Mouse (Mus musculus) stomach, postnatal 0 days (tissue): Measurements from ENCODE around the gene Rpl11. TPM values are rescaled to one million over a fixed set of nuclear protein-coding genes. Genes with fewer than 3 reads are reported as not detected.
"Not testable (repeated sequence)": the region's sequence is repeated elsewhere in the genome, so short reads cannot be mapped to it uniquely, and the experiment has no call there.

Experiments used
- ATAC-seq: fragments of 200-750 bp; cut with Nextera tagmentation; 2 replicates; pipeline ENCODE4 v1.8.0; 2017; ENCODE audit not compliant: low FRiP score, low TSS enrichment
- DNase-seq: peaks from one replicate; pipeline ENCODE4 v3.0.0-alpha.2; 2016; ENCODE audit warnings: low spot score
- H3K27ac ChIP-seq: fragments of 300-500 bp; sonication (generic); replicated peaks from 2 replicates; pipeline ENCODE4 v1.5.1; 2014; ENCODE audit warnings: mild to moderate bottlenecking, control low read depth
- H3K27me3 ChIP-seq: fragments of 300-500 bp; sonication (generic); 2 replicates; pipeline ENCODE4 v1.6.1; 2014; ENCODE audit warnings: low read length; ENCODE audit not compliant: control insufficient read depth, insufficient read depth
- H3K36me3 ChIP-seq: fragments of 300-500 bp; sonication (generic); 2 replicates; pipeline ENCODE4 v1.6.1; 2014; ENCODE audit warnings: low read length, mixed read lengths; ENCODE audit not compliant: control insufficient read depth, insufficient read depth
- H3K4me1 ChIP-seq: fragments of 300-500 bp; sonication (generic); replicated peaks from 2 replicates; pipeline ENCODE4 v1.6.1; 2014; ENCODE audit warnings: antibody characterized with exemption; ENCODE audit not compliant: control insufficient read depth, insufficient read depth
- H3K4me2 ChIP-seq: fragments of 300-500 bp; sonication (generic); replicated peaks from 2 replicates; pipeline ENCODE4 v1.6.1; 2014; ENCODE audit warnings: low read depth, mild to moderate bottlenecking, control low read depth, moderate library complexity
- H3K4me3 ChIP-seq: fragments of 300-500 bp; sonication (generic); 2 replicates; pipeline ENCODE4 v1.5.1; 2014; ENCODE audit warnings: low read depth, low read length, control low read depth
- H3K9ac ChIP-seq: fragments of 300-500 bp; sonication (generic); 2 replicates; pipeline ENCODE4 v1.6.1; 2014; ENCODE audit warnings: mild to moderate bottlenecking, low read length, control low read depth, mixed read lengths
- H3K9me3 ChIP-seq: fragments of 300-500 bp; sonication (generic); 2 replicates; pipeline ENCODE4 v1.6.1; 2016; ENCODE audit warnings: low read length; ENCODE audit not compliant: control insufficient read depth
- CTCF ChIP-seq: IDR thresholded peaks from 2 replicates; pipeline ENCODE4 v1.5.1; 2016; ENCODE audit warnings: antibody characterized with exemption, low read depth, mild to moderate bottlenecking, moderate library complexity
- EP300 ChIP-seq: optimal IDR thresholded peaks from 2 replicates; pipeline ENCODE3; 2016; ENCODE audit warnings: antibody characterized with exemption
- WGBS: fragments of 180-500 bp; shearing (Covaris S2); extraction: QIAGEN DNeasy Blood & Tissue Kit; methylation state at CpG from one replicate; pipeline ENCODE4 v1.1.7; 2014; 5-methylcytosine and 5-hydroxymethylcytosine counted together
- polyA plus RNA-seq: library from polyadenylated mRNA; unstranded; fragments of >200 nt; fragmentation: Nextera tagmentation; extraction: Ambion mirVana; gene quantifications from 2 replicates; pipeline ENCODE4 v1.2.1, GENCODE M21; 2015

Gene Rpl11
- polyA plus RNA-seq, 1 experiment from 2014 or later = 402 TPM

- ATAC-seq = no peak
- no peak overlapping the region for H3K4me3 ChIP-seq
- no peak for TF ChIP-seq EP300
- TF ChIP-seq CTCF = no peak
Measured at GRCm38 (mm10) chr4:136076776-136077538, 23.7 kb upstream of the Rpl11 start.

DNA sequence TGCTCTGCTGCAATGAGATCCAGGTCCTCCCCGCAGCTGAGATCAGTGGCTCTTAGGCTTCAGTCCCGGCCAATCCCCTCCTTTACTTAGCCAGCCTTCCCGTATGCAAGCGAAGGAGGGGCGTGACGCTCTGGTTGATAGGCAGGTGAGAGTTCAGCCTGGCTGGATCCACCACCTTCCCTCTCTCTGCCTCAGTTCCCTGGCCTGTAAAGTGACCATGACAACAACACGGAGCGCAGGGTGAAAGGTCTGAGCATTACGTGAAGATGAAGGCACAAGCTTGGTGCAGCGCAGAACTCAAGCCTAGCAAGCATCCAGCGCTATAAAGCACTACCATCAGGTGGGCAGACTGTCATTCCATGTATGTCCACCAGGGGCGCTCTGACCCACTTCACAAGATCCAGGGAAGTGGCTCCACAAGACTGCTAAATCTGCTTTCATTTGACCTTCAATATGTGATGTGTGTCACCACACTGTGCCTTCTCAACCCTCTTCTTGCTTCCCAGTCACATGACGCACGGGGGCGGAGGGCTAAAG lies 18.0 kb upstream of the Rpl11 start:
- no peaks in the 10 kb centered on the region for H3K4me1 ChIP-seq
- H3K9ac ChIP-seq = no peak overlapping the region
- no peaks in the 10 kb centered on the region for H3K36me3 ChIP-seq
- H3K9me3 ChIP-seq = no peaks in the 10 kb centered on the region
- H3K27ac ChIP-seq = no peak overlapping the region
- WGBS = 3% methylated on average over 15 of the region's 15 CpGs
- no peaks in the 10 kb centered on the region for H3K27me3 ChIP-seq
- ATAC-seq (peak; percentile 81), DNase-seq (peak; percentile 86)
- TF ChIP-seq EP300 (no peak), CTCF (peak; percentile 98)
- no peak overlapping the region for H3K4me3 ChIP-seq
- H3K4me2 ChIP-seq = peak overlapping the region; percentile 34; the same call in 1 of the 2 replicates

More at GRCm38 (mm10) chr4:136076776-136077538, 23.7 kb upstream of the Rpl11 start:
- H3K27ac ChIP-seq = no peak overlapping the region
- H3K4me2 ChIP-seq = no peak overlapping the region
- H3K27me3 ChIP-seq = peaks cover 7% of the 10 kb centered on the region
- WGBS = 65% methylated on average over 15 of the region's 15 CpGs
- no peak overlapping the region for H3K9ac ChIP-seq
- H3K9me3 ChIP-seq = no peaks in the 10 kb centered on the region
- H3K36me3 ChIP-seq = no peaks in the 10 kb centered on the region
- no peak for DNase-seq
- no peaks in the 10 kb centered on the region for H3K4me1 ChIP-seq

- Histone ChIP-seq H3K9me3 (no peaks in the 10 kb centered on the region), H3K27ac (no peak overlapping the region), H3K9ac (no peak overlapping the region), H3K36me3 (no peaks in the 10 kb centered on the region), H3K4me3 (no peak overlapping the region), H3K4me1 (no peaks in the 10 kb centered on the region), H3K4me2 (no peak overlapping the region; the same call in 1 of the 2 replicates), H3K27me3 (no peaks in the 10 kb centered on the region)
- TF ChIP-seq EP300 (no peak), CTCF (no peak)
- DNase-seq = no peak
- peak; percentile 29; the same call in 1 of the 2 replicates for ATAC-seq
- 66% methylated on average over 6 of the region's 6 CpGs for WGBS
Measured at GRCm38 (mm10) chr4:136070592-136070991, 17.4 kb upstream of the Rpl11 start.

DNA sequence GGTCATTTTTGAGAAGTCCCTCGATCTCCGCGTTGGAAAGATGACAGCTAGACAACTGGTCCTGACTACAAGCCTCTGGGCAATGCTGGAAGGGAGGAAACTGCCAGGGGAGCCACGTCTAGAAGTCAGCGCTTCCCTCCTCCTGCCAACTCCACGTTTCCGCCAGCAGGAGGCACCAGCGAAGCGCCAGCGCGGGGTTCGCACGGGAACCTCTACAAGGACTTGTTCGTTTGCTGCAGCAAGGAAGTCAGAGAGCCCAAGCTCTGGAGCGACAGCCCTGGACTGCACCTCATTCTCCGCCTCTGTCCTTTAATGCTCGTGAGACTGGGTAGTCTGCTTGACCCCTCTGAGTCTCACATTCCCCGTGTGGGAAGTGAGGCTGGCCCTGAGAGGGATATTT lies 16.7 kb upstream of the Rpl11 start:
- TF ChIP-seq EP300 = no peak
- peak; percentile 99 for TF ChIP-seq CTCF
- Histone ChIP-seq H3K9me3 (no peaks in the 10 kb centered on the region), H3K4me2 (no peak overlapping the region), H3K9ac (no peak overlapping the region), H3K4me3 (no peak overlapping the region), H3K27ac (no peak overlapping the region; the same call in 1 of the 2 replicates), H3K27me3 (no peaks in the 10 kb centered on the region), H3K4me1 (no peaks in the 10 kb centered on the region), H3K36me3 (no peaks in the 10 kb centered on the region)
- DNase-seq (peak; percentile 91), ATAC-seq (peak; percentile 76)
- 2% methylated on average over 18 of the region's 18 CpGs for WGBS

DNA sequence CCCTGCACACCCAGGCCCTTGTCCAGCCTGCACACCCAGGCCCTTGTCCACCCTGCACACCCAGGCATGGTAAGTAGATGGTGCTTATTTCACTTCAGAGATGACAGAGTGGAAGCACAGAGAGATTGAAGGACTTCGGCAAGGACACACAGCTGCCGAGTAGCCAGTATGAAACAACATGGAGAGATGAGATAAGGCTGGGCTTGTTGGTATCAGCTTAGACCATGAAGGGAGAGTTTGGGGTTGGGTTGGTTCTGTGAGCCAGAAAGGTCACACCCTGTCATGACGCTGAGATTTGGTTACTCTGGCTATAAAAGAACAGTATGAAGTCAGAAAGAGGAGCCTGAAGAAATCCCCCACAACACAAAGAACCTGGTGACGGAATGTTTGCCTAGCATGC lies 16.1 kb upstream of the Rpl11 start:
- WGBS = 46% methylated on average over 4 of the region's 4 CpGs

DNA sequence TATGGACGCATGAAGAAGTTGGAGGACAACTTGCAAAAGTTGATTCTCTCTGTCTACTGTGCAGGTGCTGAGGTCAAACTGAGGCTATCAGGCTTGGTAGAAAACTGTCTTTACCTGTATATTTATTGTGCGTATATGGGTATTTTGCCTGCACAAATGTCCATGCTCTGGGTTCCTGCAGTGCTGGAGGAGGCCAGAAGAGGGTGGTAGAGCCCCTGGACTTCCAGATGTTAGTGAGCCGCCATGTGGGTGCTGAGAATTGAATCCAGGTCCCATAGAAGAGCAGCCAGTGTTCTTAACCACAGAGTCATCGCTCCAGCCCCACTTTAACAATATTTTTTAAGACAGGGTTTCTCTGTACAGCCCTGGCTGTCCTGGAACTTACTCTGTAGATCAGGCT lies 9.9 kb upstream of the Rpl11 start:
- Histone ChIP-seq H3K9me3 (no peaks in the 10 kb centered on the region), H3K27ac (no peak overlapping the region), H3K4me1 (no peaks in the 10 kb centered on the region), H3K27me3 (no peaks in the 10 kb centered on the region), H3K4me3 (no peak overlapping the region), H3K36me3 (no peaks in the 10 kb centered on the region), H3K9ac (no peak overlapping the region), H3K4me2 (no peak overlapping the region)
- DNase-seq = no peak
- no peak for TF ChIP-seq CTCF
- no peak for TF ChIP-seq EP300
- 88% methylated on average over 4 of the region's 4 CpGs for WGBS
- ATAC-seq = no peak

More for the DNA sequence above, 16.1 kb upstream of the Rpl11 start:
- ATAC-seq (no peak), DNase-seq (no peak)
- H3K4me3 ChIP-seq = no peak overlapping the region
- no peak overlapping the region for H3K4me2 ChIP-seq
- no peaks in the 10 kb centered on the region for H3K9me3 ChIP-seq
- no peak for TF ChIP-seq EP300
- no peak for TF ChIP-seq CTCF
- no peaks in the 10 kb centered on the region for H3K27me3 ChIP-seq
- H3K27ac ChIP-seq = no peak overlapping the region
- H3K9ac ChIP-seq = no peak overlapping the region
- no peaks in the 10 kb centered on the region for H3K36me3 ChIP-seq
- H3K4me1 ChIP-seq = no peaks in the 10 kb centered on the region

DNA sequence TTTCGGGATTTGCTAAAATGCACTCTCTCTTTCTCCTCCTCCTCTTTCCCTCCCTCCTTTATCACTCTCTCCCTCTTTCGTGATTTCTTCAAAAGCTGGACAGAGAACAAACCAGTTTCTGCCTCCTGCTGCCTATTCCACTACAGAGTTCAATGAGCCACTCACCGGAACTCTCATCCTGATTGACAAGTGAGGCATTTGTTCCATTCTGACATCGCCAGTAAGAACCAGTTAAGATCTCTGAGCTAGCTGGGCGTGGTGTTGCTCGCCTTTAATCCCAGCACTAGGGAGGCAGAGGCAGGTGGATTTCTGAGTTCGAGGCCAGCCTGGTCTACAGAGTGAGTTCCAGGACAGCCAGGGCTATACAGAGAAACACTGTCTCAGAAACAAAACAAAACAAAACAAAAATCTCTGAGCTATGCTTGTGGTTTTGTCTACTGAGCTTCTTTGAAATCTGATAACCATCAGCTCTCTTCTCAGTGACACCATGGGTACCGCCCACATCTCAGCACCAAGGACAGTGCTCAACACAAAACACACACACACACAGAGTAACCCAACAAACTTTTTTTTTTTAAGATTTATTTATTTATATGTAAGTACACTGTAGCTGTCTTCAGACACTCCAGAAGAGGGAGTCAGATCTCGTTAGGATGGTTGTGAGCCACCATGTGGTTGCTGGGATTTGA lies 6.7 kb upstream of the Rpl11 start:
- ATAC-seq, DNase-seq: not testable (repeated sequence)

More for the DNA sequence above, 6.7 kb upstream of the Rpl11 start:
- WGBS = 58% methylated on average over 9 of the region's 9 CpGs
- not testable (repeated sequence) for H3K36me3 ChIP-seq, H3K4me3 ChIP-seq, H3K9ac ChIP-seq, H3K4me1 ChIP-seq, H3K9me3 ChIP-seq, H3K27me3 ChIP-seq, H3K4me2 ChIP-seq, H3K27ac ChIP-seq
